Mouse (Mus musculus): ENCODE measurements around the gene Gm10643. TPM values are rescaled to one million over a fixed set of nuclear protein-coding genes. Genes with fewer than 3 reads are reported as not detected.

Gene Gm10643
- polyA plus RNA-seq (2012; rRNA removed; ENCODE audit: low replicate concordance), result 0.11 and 0.47 TPM in 2 replicates

DNA sequence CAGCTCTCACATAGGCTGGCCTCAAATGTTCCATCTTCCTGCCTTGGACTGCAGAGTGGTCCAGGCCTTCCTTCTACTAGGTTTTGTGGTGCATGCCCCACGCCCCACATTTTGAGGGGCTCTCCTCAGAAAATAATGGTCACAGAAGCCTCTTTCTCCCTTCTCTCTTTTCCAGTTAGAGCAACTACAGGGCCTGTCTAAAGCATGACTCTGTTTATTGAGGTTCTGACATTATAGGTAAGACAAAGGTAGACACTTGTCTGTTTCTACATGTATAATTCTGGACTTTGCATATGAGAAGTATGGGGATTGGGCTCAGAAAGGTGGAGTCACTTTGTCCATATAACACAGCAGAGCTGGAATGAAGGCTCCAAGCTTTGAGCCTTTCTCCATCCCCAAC is at the start of gene Gm10643:
Gene Gm10643, minus strand, starts transcription at position 101 of the 400 bp plus-strand sequence.

DNA sequence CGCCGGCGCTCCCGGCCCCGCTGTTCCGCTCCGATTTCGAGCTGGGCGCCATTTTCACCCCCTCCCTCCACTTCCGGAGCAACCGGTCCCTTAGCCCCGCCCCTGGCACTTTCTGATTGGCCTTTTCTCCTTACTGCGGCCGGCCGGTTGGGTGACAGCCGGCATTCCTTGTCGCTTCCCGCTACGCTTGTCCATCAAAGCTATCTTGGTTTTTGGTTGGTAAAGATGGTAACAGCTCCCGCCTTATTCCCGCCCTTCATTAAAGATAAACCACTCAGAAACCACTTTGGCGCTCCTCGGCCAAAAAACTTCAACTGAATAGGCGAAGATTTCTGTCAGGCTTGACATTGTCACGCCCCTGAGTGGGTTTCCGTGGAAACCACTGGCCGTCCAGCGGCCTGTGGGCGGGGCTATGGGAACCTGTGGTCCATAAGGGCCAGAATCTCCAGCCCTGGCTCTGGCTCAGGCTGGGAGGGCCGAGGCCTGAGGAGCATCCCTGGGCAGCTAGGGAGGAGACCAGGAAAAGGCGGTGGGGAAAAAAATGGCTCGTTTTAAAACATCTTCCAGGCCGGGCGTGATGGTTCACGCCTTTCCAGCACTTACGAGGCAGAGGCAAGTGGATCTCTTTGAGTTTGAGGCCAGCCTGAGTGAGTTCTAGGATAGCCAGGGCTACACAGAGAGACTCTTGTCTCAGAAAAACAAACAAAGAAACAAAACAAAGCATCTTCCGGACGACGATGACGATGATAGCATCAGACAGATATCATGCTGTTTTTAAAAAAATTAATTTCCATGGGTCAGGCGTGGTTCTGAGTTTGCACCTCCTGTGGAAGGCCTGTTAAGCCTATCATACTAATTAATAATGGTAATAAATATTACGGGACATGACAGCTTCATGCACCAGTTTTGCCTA is 40.0 kb upstream of the Gm10643 start, which contains the start of gene Dcaf15:
Gene Dcaf15, minus strand, starts transcription at position 72 of the 913 bp plus-strand sequence.

DNA sequence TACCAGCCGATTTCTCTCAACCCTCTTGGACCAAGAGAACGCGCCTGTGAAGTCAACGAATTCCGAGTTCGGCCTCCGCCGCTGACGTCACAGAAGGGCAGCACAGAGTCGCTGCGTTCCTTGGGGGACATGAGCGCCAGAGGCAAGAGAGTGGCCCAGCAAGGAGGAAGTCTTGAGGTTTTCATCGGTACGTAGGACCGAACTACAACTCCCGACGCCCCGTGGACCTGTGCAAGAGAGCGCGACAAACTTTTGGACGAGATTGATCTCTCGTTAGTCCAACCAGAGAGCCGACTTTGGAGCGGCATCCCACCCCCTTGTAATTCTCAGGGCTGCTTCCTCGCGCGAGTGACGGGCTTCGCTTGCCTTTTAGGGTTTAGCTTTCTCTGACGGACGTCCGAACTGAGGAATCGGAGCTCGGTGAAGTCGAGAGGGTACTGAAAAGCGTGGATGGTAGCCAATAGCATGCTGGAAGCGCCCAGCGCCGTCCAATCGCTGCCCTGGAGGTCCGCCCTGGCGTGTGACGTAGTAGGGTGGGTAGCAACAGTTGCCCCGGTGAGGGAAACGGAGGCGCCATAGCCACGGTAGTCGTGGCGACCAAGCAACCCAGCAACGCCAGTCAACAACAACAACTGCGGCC is 1.5 kb upstream of the Gm10643 start, which contains the start of gene Rfx1:
Gene Rfx1, plus strand, starts transcription at position 544 of the 640 bp plus-strand sequence.

DNA sequence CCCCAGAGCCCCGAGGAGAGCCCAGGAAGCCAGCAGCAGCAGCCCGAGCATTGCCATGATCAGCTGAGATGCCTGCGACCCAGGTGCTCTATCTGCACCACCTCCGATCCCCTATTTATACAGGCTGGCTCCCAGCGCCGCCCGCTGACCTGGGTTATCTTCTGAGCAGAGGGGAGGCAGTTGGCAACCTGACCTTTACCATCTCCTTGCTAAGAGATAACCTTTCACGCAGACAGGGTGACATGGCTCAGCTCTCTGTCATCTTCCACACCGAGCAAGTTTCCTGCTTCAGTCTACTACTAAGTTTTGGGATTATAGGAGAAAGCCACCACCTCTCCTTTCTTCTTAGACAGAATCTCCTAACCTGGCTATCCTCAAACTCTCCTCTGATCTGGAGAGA is 20.0 kb downstream of the Gm10643 start, which contains the start of gene Rln3:
Gene Rln3, minus strand, starts transcription at position 101 of the 400 bp plus-strand sequence.

DNA sequence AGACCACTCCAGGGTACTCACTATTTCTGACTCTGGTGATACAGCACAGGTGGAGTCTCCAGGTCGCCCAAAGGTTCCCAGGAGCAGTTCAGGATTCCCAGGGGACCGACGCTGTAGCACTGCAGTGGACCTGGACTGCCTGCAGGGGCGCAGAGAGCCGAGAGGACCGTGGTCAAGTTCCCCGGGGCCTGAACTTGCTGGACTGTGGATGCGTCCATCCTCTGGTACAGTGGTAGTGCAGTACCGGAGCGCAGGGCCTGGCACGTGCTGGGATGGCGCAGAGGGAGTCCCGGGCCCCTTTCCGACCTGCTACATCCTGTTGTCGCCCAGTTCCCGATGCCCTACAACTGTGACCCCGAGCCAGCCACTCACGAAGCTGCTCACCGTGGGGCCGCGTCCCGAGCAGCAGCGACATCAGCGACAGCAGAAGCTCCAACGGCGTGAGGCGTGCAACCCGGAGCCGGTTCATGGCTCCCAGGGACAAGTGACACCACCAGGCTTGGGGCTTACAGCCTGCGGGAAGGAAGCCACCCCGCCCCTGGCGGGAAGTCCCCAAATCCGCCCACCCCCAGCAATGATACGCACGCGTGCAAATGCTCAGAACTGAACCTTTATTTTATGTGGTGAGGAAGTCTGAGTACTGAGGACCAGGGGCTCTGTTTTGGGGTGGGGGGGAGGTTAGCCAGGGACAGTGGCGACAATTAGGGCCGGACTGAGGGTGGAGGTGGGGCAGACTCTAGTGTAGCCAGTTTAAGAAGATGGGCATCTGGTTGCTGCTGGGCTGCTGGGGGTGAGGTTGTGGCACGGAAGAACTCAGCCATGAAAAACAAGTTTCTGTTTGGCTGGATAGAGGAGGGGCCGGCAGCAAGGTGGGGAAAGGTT is 22.6 kb downstream of the Gm10643 start, which contains the start of gene Il27ra:
Gene Il27ra, minus strand, starts transcription at position 524 of the 882 bp plus-strand sequence.

DNA sequence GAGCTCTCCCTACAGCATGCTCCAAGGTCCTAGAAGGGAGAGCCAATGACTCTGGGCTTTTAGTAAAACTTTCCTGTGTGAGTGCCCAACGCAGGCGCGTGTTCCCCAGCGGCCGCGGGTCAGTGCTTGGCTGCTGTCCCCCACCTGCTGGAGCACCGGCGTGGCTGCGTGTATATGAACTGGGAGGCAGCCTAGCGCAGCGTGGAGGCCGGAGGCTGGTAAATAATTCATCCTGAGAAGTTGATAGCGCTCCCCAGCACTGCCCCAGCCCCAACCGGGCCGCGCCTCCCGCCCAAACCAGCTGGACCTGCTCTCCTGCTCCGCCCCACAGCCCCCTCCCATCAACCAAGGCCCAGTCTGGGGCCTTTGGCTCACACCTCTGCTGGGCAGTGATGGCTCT is 43.8 kb downstream of the Gm10643 start, which contains the start of gene Palm3:
Gene Palm3, plus strand, starts transcription at position 376 of the 400 bp plus-strand sequence.

Other genes starting within 250 kb of the Gm10643 start
- 9.4 and 15.6 TPM in 2 replicates for gene Adgrl1, start 165.0 kb downstream of the Gm10643 start, polyA plus RNA-seq (2012; rRNA removed; ENCODE audit: low replicate concordance)
- 0.22 and 0.34 TPM in 2 replicates for gene Gm10644, start 109.9 kb downstream of the Gm10643 start, polyA plus RNA-seq (2012; rRNA removed; ENCODE audit: low replicate concordance)
- gene Asf1b, start 109.6 kb downstream of the Gm10643 start, polyA plus RNA-seq (2012; rRNA removed; ENCODE audit: low replicate concordance), result 6.1 and 44.6 TPM in 2 replicates
- gene Prkaca, start 92.1 kb downstream of the Gm10643 start, polyA plus RNA-seq (2012; rRNA removed; ENCODE audit: low replicate concordance), result 38.5 and 50.4 TPM in 2 replicates
- 33.3 and 36.7 TPM in 2 replicates for gene Samd1, start 67.5 kb downstream of the Gm10643 start, polyA plus RNA-seq (2012; rRNA removed; ENCODE audit: low replicate concordance)
- gene 1700067K01Rik, start 63.6 kb downstream of the Gm10643 start, polyA plus RNA-seq (2012; rRNA removed; ENCODE audit: low replicate concordance), result 0.53 TPM in 2 replicates
- gene 2210011C24Rik, start 53.0 kb downstream of the Gm10643 start, polyA plus RNA-seq (2012; rRNA removed; ENCODE audit: low replicate concordance), result 10.3 and 11.7 TPM in 2 replicates
- 0.05 and 0.19 TPM in 2 replicates for gene Palm3, start 43.7 kb downstream of the Gm10643 start, polyA plus RNA-seq (2012; rRNA removed; ENCODE audit: low replicate concordance)
- gene Il27ra, start 22.5 kb downstream of the Gm10643 start, polyA plus RNA-seq (2012; rRNA removed; ENCODE audit: low replicate concordance), result 2.7 and 2.9 TPM in 2 replicates
- gene Rln3, start 20.1 kb downstream of the Gm10643 start, polyA plus RNA-seq (2012; rRNA removed; ENCODE audit: low replicate concordance), result 0.33 and 0.85 TPM in 2 replicates
- gene Rfx1, start 1.7 kb upstream of the Gm10643 start, polyA plus RNA-seq (2012; rRNA removed; ENCODE audit: low replicate concordance), result 28.4 and 32.1 TPM in 2 replicates
- gene Dcaf15, start 39.6 kb upstream of the Gm10643 start, polyA plus RNA-seq (2012; rRNA removed; ENCODE audit: low replicate concordance), result 74.8 and 118 TPM in 2 replicates
- 4.5 and 9.4 TPM in 2 replicates for gene Podnl1, start 60.9 kb upstream of the Gm10643 start, polyA plus RNA-seq (2012; rRNA removed; ENCODE audit: low replicate concordance)
- gene Cc2d1a, start 82.8 kb upstream of the Gm10643 start, polyA plus RNA-seq (2012; rRNA removed; ENCODE audit: low replicate concordance), result 35.5 and 51.7 TPM in 2 replicates
- gene 4930432K21Rik, start 82.9 kb upstream of the Gm10643 start, polyA plus RNA-seq (2012; rRNA removed; ENCODE audit: low replicate concordance), result 0.12 and 0.16 TPM in 2 replicates
- 0.63 TPM in 1 of 2 replicates, not detected in the other for gene Nanos3, start 120.1 kb upstream of the Gm10643 start, polyA plus RNA-seq (2012; rRNA removed; ENCODE audit: low replicate concordance)
- gene Zswim4, start 171.9 kb upstream of the Gm10643 start, polyA plus RNA-seq (2012; rRNA removed; ENCODE audit: low replicate concordance), result 12.3 and 16.6 TPM in 2 replicates
- 61.8 and 96.3 TPM in 2 replicates for gene D8Ertd738e, start 184.6 kb upstream of the Gm10643 start, polyA plus RNA-seq (2012; rRNA removed; ENCODE audit: low replicate concordance)
- 88.7 and 124 TPM in 2 replicates for gene Mri1, start 192.2 kb upstream of the Gm10643 start, polyA plus RNA-seq (2012; rRNA removed; ENCODE audit: low replicate concordance)
- 14.6 and 19.5 TPM in 2 replicates for gene Ccdc130, start 205.2 kb upstream of the Gm10643 start, polyA plus RNA-seq (2012; rRNA removed; ENCODE audit: low replicate concordance)